In genomic region chr6:31330327-31330726, GRCm38 (mm10) we compare ENCODE assay signal across 12 mouse cellular contexts.
"Had no signal": no experiment of that assay in that cellular context is flagged by ENCODE, and none has a peak within 500 bp of the region (broad histone marks: within the 10 kb centered on the region; RNA-seq: fewer than 3 reads in every experiment).

No protein-coding gene starts in this region.

- DNase-seq: kidney, adult 2 months; kidney, postnatal 14 days; lung, adult 2 months; lung, postnatal 36 days; spleen, adult 18-20 months; thymus, adult 18-20 months; thymus, postnatal 14 days had no signal

- H3K27ac ChIP-seq: kidney, embryonic 15.5 days; limb, embryonic 10.5 days; liver, embryonic 15.5 days; midbrain, embryonic 15.5 days had no signal

- ATAC-seq: lung, postnatal 0 days; midbrain, embryonic 15.5 days had no signal

- H3K4me3 ChIP-seq: kidney, embryonic 15.5 days; limb, embryonic 10.5 days; liver, embryonic 15.5 days; midbrain, embryonic 15.5 days had no signal
